Mouse (Mus musculus): ENCODE measurements at regions not wholly inside any gene's neighbourhood (a gene's known extent, or its start where the extent isn't known, plus 50 kb on each side); places are given as distances from the start of the nearest gene placed in this dataset.
"Not testable (repeated sequence)": the region's sequence is repeated elsewhere in the genome, so short reads cannot be mapped to it uniquely, and the experiment has no call there.

GRCm38 (mm10) chr3:82290373-82290772 lies 67.5 kb upstream of the Map9 start:
- no peak for DNase-seq (ENCODE audit: low spot score in 2 of 2)

DNA sequence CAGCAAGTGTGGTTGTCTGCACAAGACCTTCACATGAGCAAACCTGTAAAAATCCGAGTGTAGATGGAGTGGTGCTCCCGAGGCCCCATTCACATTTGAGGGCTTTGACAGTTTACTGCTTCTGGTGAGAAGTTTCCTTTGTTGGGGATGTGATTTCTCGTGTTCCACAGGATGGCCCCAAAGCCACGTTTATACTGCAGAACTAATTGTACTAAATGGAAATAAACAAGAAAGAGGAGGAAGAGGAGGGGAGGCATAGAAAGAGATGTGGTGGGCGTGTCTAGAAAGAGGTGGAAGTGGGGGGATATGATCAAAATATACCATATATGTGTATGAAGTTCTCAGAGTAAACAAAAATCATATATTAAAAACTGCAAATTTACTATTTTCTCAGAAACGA lies 68.8 kb upstream of the Map9 start:
- DNase-seq (ENCODE audit: low spot score in 2 of 2): no peak

DNA sequence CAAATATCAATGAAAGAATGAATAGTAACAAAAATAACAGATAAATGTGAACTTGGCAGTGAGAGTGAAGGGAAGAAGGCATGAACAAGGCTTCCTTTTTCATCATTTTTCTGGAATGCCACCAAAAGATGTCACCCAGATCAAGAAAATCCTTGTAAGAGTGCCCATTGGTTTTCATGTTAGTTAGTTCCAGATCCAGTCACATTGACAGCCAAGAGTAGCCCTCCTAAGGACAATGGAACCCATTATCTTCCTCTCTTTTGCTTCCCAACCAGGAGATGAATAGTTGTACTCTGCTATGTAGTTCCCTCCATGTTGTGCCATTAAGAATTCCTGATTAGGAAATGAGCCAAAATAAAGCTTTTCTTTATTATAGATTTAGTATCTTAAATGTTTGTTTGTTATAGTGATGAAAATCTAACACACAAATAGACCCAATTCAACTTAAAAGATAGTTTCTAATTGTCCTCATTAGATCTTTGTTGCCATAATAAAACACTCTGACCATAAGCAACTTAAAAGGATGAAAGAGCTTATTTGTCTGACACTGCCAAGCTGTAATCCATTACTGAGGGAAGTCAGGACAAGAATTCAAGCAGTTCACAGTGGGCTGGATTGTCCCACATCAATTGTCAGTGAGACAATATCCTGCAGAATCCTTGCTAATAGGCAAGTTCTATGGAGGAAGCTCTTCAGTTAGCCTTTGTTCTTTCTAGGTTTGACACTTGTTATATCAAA lies 80.7 kb upstream of the Map9 start:
- DNase-seq (ENCODE audit: low spot score in 2 of 2): peak in 1 of 2 experiments; percentile 21

DNA sequence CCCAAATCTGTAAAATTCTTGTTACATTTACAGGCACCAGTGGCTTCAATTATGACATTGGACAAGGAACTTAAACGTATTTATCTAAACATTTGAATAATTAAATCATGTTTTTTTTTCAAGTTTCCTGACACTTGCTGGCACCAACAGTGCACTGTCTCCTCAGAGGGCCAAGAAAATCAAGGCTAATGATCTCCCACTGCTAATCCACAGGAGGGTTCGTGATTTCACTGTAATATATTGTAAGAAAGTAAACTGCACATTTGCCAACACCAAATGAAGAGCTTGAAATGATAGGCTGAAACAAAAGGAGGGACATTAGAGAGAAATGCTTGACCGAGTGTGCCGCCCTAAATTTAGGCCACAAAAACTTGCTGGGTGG lies 82.0 kb upstream of the Map9 start:
- no peak for DNase-seq (ENCODE audit: low spot score in 2 of 2)

- DNase-seq (ENCODE audit: low spot score in 2 of 2): peak; percentile 20 to 41
Observed at GRCm38 (mm10) chr3:82274945-82275821, 82.7 kb upstream of the Map9 start.

DNA sequence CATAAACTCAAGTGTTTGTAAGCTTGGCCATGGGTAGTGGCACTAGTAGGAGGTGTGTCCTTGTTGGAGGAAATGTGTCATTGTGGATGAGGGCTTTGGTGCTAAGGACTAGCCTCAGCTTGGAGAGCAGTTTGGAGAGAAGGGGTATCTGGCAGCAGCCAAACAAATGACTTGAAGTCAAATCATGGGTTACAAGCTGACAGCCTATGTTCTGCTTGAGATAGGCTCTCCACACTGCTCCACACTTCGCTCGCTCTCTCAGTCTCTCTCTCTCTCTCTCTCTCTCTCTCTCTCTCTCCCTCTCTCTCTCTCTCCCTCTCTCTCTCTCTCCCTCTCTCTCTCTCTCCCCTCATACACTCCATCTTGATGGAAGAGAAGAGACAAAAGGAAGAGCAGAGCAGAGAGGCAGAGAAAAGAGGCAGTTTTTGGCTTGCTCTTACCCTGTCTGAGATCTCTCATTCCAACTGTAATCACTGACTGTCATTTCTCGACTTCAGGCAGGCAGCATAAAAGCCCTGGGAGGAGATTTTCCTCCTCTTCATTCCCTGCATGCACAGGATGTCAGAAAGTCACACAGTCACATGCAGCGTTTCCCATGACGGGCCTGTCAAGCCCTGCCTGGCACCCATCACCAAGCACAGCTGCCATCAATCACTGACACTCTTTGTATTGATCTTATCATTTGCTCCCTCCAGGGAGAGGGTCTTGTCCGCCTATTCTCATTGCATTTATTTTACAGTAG lies 83.5 kb upstream of the Map9 start:
- DNase-seq (ENCODE audit: low spot score in 2 of 2): peak in 1 of 2 experiments; percentile 16

DNA sequence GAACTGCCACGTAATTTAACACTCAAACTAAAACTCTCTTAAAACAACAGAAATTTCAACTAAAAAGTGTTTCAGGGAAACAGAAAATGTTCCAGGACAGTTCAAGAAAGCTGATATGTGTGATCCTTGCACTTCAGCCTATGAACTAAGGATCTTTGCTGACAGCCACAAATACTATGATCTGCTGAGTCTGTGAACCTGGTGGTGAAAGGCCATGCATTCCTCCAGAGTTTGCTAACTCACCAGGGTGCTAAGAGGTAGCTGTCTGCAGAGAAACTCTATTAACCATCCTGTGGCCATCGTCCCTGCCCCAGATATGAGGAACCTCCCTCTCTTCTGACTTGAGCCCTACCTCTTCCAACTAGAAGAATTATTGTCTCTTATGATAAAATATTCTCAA lies 84.3 kb upstream of the Map9 start:
- not testable (repeated sequence) for DNase-seq (ENCODE audit: low spot score in 2 of 2)

DNA sequence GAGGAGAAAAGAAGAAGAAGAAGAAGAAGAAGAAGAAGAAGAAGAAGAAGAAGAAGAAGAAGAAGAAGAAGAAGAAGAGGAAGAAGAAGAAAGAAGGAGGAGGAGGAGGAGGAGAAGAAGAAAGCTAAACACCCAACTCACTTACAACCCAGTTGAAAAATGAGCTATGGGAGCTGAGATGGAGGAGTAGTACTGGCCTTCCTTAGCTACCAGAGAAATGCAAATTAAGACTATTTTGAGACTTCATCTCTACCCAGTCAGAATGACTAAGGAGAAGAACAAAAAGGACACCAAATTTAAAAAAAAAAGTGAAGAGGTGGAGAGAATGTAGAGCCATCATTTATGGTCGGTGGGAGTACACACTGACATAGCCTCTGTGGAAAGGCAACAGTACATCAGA lies 85.9 kb upstream of the Map9 start:
- DNase-seq (ENCODE audit: low spot score in 2 of 2): no peak

DNA sequence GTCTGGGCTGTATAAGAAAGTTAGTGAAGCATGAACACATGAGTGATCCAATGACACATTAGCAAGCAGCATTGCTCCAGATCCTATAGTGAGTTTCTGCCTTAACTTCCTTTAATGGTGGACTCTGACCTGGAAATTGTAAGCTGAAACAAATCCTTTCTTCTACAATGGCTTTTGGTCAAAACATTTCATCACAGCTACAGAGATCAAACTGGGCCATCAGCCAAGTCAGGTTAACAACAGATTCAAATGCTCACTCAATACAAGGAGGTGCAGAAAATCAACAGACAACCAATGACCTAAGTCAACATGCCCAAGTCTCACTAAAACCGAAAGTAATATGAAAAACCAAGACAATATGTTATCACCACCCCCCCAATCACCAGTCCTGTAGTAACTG lies 91.9 kb upstream of the Map9 start:
- no peak for DNase-seq (ENCODE audit: low spot score in 2 of 2)

- DNase-seq (ENCODE audit: low spot score in 2 of 2): no peak
Observed at GRCm38 (mm10) chr3:82261976-82262375, 95.9 kb upstream of the Map9 start.

DNA sequence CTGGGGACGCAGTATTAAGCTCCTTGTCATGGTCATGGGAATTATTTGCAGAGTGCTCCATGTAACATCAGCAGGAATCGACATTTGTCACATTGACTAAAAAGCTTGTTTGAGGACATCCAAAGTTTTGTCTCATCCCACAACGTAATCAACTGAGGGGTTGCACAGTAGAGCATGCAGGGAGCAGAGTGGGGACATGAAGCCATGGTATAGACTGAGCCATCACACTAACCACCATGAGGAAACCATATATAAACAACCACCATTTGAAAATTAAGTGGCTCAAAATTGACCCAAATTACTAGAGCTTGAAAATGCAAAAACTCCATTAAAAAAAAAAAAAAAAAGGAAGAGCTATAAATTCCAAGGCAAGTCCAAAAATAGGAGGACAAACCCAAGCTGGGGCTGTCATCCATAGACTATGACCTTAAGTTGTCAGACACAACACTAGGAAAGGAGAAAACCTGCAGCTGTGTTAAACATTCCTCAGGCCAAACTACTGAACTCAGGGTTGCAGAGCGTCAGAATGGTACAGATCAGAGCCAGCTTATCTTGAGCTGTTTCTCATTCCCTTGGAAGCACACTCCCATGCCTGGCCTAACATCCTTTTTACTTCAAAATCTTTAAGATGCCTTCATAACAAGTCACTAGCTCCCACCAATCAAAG lies 97.7 kb upstream of the Map9 start:
- DNase-seq (ENCODE audit: low spot score in 2 of 2): no peak

DNA sequence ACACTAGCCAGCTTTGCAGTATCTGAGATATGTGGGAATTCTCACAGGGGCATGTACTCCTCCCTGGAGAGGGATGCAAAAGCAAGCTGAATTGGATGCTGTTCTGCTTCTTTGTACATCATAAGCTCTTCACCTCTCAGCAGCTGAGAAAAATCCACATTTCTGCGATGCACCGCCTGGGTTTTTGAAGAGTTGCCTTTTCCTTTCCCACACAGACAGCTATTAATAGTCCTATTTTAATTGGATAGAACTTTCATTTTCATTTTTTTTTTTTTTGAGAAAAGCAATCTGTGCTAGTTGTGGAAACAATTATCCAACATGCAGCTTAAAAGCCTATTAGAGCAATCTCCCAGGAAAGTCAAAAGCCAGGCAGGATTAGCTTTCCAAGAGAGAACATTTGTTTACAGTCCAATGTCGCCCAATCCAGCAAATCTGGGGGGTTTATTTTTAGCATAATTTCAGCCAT lies 105.2 kb upstream of the Gucy1a1 start:
- peak; percentile 50 to 72 for DNase-seq (ENCODE audit: low spot score in 2 of 2)

DNA sequence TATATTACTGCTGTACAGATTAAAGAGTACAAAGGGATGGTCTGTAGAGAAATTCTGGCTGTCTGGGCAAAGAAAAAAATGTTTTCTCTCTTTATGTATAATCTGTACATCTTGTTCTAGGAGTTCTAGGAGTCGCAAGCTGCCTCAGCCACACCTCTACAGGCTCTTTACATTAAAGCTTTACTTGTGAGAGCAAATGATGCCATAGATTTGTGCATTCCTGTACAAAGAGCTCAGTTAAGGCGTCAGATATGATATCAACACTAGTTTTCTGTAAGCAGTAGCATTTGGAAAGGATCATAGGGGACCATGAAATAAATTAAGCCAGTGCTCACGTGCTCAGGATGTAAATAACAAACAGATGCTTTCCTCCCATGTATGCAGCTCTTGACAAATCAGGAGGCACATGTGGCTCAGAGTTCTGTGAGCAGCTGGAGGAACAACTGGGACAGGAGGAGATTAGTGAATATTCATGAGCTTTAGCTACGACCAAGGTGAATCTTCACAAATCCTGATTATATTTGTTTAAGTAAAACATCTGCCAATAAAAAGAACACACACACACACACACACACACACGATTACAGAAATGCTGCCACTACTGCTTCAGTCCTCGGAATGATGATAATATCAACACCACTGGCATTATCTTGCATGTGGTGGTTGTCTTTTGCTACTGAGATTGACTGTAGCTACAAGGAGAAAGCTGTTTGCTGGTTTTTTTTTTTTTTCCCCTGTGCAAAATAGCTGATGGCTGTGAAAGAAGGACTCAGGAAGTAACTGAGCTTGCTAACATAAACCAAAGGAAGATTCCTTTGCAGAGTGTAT lies 104.6 kb upstream of the Gucy1a1 start:
- peak in 1 of 2 experiments; percentile 8 for DNase-seq (ENCODE audit: low spot score in 2 of 2)

DNA sequence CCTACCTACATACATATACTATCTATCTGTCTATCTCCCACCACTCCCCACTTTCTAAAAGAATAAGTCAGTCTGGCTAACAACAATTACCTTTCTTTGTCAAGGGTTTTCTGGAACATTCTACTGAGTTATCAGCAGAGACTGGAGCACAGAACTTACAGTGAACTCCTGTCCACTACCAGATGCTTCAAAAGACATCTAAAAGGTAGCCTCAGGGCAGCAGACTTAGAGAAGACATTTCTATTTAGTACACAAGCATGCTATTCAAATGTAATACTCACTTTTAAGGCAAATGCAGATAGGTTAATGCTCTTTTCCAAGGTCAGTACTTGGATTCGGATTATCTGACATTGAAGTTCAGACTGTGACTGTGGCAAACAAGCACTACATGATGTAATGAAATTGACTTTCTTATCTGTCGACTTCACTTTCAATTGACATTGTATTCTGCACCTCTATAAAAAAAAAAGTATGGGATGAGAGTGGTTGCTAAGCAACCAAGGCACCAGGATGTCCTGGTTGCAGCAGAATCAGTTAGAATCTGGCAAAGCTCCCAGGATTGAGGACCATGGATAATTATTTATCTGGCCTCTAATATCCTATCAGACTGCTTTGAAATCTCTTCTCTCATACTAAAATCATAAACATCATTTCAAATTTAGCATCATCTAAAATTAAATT lies 90.9 kb upstream of the Gucy1a1 start:
- DNase-seq (ENCODE audit: low spot score in 2 of 2): peak in 1 of 2 experiments; percentile 3

- DNase-seq (ENCODE audit: low spot score in 2 of 2): no peak
Observed at GRCm38 (mm10) chr3:82234306-82234705, 88.7 kb upstream of the Gucy1a1 start.

DNA sequence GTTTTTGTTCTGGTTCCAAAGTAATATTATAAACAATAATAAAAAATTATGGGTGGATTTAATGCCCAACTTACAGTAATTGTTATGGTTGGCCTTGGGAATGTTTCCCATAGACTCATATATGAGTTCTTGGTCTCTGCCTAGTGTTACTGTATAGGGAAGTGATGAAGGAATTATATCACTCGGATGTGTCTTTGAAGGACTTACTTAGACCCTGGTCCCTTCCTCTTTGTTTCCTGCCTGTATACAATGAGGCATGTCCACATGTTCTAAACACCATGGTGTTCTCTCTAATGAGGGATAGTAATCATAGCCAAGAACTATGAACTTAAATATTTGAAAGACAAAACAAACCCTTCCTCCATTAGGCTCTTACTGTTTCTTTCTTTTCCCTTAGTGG lies 77.8 kb upstream of the Gucy1a1 start:
- DNase-seq (ENCODE audit: low spot score in 2 of 2): no peak

- no peak for DNase-seq (ENCODE audit: low spot score in 2 of 2)
Observed at GRCm38 (mm10) chr3:82221924-82222323, 76.3 kb upstream of the Gucy1a1 start.

DNA sequence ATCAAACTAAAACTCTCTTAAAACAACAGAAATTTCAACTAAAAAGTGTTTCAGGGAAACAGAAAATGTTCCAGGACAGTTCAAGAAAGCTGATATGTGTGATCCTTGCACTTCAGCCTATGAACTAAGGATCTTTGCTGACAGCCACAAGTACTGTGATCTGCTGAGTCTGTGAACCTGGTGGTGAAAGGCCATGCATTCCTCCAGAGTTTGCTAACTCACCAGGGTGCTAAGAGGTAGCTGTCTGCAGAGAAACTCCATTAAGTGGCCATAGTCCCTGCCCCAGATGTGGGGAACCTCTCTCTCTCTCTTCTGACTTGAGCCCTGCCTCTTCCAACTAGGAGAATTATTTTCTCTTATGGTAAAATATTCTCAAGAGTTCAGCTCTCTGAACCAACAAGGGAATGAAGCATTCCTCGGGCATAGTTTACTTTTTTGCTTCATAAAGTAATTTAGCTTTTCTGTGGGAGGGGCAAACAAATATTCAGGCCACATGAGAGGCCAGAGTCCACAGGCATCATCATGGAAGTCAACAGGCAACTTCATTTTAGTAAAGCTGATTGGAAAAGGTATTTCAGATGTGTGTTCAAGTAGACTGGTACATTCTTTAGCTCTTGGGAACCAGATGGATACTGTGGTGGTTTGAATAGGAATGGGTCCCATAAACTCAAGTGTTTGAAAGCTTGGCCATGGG lies 73.8 kb upstream of the Gucy1a1 start:
- not testable (repeated sequence) for DNase-seq (ENCODE audit: low spot score in 2 of 2)

All from layer of hippocampus, postnatal 14 days (tissue).